Mouse (Mus musculus): ENCODE results near the gene Gm10142.
"Not testable (repeated sequence)": the region's sequence is repeated elsewhere in the genome, so short reads cannot be mapped to it uniquely, and the experiment has no call there.

Gene Gm10142

GRCm38 (mm10) chr10:77741924-77742688 is 26.5 kb downstream of the Gm10142 start, which contains the start of gene Gm18596:
TSS of gene Gm18596 (minus strand) at chr10:77742638.
- not testable (repeated sequence) for DNase-seq

DNA sequence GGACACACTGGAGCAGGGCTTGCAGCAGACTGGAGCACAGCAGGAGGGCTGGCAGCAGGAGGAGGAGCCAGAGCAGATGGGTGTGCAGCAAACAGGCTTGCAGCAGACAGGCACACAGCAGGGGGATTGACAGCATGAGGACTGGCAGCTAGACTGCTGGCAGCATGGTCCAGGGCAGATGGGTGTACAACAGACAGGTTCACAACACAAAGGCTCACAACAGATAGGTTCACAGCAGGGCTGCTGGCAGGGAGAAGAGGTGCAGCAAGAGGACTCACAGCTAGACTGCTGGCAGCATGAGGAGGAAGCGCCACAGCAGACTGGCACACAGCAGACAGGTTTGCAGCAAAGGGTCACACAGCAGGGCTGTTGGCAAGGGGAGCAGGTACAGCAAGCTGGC is 35.1 kb downstream of the Gm10142 start:
- DNase-seq = peak; percentile 12

GRCm38 (mm10) chr10:77751254-77751653 is 35.6 kb downstream of the Gm10142 start, which contains the start of gene Gm9736:
TSS of gene Gm9736 (minus strand) at chr10:77751354.
- DNase-seq = not testable (repeated sequence)

- not testable (repeated sequence) for DNase-seq
These were observed 36.7 kb downstream of the Gm10142 start for GRCm38 (mm10) chr10:77752312-77752711.

DNA sequence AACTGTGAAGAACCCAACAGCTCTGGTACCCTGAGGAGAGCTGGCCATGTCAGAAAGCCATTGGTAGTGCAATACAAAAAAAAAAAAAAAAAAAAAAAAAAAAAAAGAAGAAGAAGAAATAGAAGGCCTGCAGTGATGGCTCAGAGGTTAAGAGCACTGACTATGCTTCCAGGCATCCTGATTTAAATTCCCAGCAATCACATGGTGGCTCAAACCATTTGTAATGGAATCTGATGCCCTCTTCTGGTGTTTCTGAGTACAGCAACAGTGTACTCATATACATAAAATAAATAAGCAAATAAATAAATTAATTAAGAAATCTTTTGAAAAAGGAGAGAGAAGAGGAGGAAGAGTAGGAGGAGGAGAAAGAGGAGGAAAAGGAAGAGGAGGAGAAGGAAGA is 37.8 kb downstream of the Gm10142 start:
- DNase-seq = no peak

GRCm38 (mm10) chr10:77759582-77759981 is 44.0 kb downstream of the Gm10142 start, which contains the start of gene Gm3233:
TSS of gene Gm3233 (minus strand) at chr10:77759682.
- not testable (repeated sequence) for DNase-seq

All from cerebellum, adult 11 months (tissue).